Comparison of ENCODE assay signal across 10 mouse cellular contexts in the genomic region with DNA sequence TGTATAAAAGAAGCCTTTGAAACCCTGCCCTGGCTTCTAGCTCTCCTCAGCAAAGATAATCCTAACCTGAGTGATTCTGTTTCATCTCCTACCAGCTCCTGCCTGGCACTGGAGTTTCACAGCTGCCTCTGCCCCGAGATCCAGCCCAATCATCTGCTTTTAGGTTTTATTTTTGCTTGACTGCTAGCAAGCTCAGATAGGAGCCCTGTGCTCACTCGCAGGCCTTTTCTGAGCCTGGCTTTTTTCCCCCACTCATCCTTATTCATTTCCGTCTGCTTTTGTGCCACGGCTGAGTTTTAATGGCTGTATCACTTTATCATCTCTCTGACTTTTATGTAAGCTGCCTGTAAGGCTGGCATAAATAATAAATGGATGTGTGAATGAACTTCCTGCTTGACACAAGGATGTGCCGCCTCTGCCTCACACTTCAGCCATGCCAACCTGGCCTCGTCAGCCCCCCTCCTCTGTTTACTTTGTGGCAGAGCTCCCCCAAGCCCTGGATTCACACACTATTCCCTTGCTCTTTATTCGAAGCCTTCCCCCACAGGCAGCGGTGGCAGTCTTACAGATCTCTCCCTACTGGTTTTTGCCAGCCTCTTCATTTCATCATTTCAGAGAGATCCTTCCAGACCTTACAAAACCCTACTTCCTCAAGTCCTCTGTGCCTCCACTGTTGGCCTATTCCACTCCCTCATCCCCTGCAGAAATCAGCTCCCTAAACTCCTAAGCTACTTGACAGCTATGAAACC. TPM values are rescaled to one million over a fixed set of nuclear protein-coding genes. Genes with fewer than 3 reads are reported as not detected.
DNase-seq lines count a peak whose midpoint lies in the region; ATAC-seq and TF ChIP-seq lines count a peak whose summit lies in the region.
"Had no signal": no experiment of that assay in that cellular context is flagged by ENCODE, and none has a peak within 500 bp of the region (broad histone marks: within the 10 kb centered on the region; RNA-seq: fewer than 3 reads in every experiment).

No protein-coding gene starts in this region.

- peaks cover 11% of the 10 kb centered on the region; the same call in 1 of the 2 replicates for H3K36me3 ChIP-seq in heart, embryonic 12.5 days
- H3K36me3 ChIP-seq in limb, embryonic 14.5 days (ENCODE audit: control insufficient read depth, insufficient read depth, low read length) = peaks cover 5% of the 10 kb centered on the region

- H3K27me3 ChIP-seq in heart, embryonic 12.5 days (replicated peaks) = peaks cover 8% of the 10 kb centered on the region; the same call in 1 of the 2 replicates
- H3K27me3 ChIP-seq in limb, embryonic 14.5 days (ENCODE audit: control insufficient read depth, insufficient read depth, low read length) = no peaks in the 10 kb centered on the region

- H3K4me3 ChIP-seq in heart, embryonic 12.5 days = no peak overlapping the region
- H3K4me3 ChIP-seq in limb, embryonic 14.5 days (replicated peaks; ENCODE audit: low read length) = 0 out of 2 replicates have a peak overlapping the region, but pooled peaks have one; percentile 54

- no peak for ATAC-seq in heart, embryonic 12.5 days (ENCODE audit: insufficient number of reproducible peaks, low FRiP score)
- ATAC-seq in limb, embryonic 14.5 days (ENCODE audit: low FRiP score, low read depth) = no peak

- peak overlapping the region; percentile 89 for H3K27ac ChIP-seq in heart, embryonic 12.5 days (ENCODE audit: poor library complexity, severe bottlenecking)
- peak overlapping the region; percentile 86; the same call in 1 of the 2 replicates for H3K27ac ChIP-seq in limb, embryonic 14.5 days (replicated peaks; ENCODE audit: low read depth, low read length)

- 0 out of 2 replicates have a peak, but pooled peaks cover 6% of the 10 kb centered on the region for H3K9me3 ChIP-seq in heart, embryonic 12.5 days (replicated peaks)
- no peaks in the 10 kb centered on the region for H3K9me3 ChIP-seq in limb, embryonic 14.5 days (ENCODE audit: control insufficient read depth, low read length)

- DNase-seq in heart, postnatal 14 days = no peak
- peak; percentile 55 to 59 for DNase-seq in right cerebral cortex, adult 2 months (ENCODE audit: low spot score in 2 of 2)
- no peak for DNase-seq in right cerebral cortex, postnatal 4 days
- DNase-seq in limb, embryonic 14.5 days (ENCODE audit: low spot score) = no peak
- no peak for DNase-seq in spleen, postnatal 36 days (ENCODE audit: low spot score in 2 of 2)
- DNase-seq in adrenal gland, postnatal 10 days = no peak
- DNase-seq in lung, adult 18-20 months = no peak

- WGBS in heart, embryonic 12.5 days = 57% methylated on average over 8 of the region's 8 CpGs
- WGBS in limb, embryonic 14.5 days = 69% methylated on average over 8 of the region's 8 CpGs

- no peak for TF ChIP-seq POLR2A in limb, embryonic 14.5 days (IDR thresholded peaks at IDR 0.05; ENCODE audit: borderline replicate concordance, extremely low read depth, insufficient read depth, insufficient read length)

- peak overlapping the region; percentile 88; the same call in 1 of the 2 replicates for H3K4me2 ChIP-seq in heart, embryonic 12.5 days
- H3K4me2 ChIP-seq in limb, embryonic 14.5 days (replicated peaks; ENCODE audit: low read depth, low read length, severe bottlenecking) = peak overlapping the region; percentile 91

- H3K4me1 ChIP-seq in heart, embryonic 12.5 days (replicated peaks) = peaks cover 16% of the 10 kb centered on the region
- H3K4me1 ChIP-seq in limb, embryonic 14.5 days (ENCODE audit: control insufficient read depth, insufficient read depth, low read length) = peaks cover 11% of the 10 kb centered on the region

- H3K9ac ChIP-seq in heart, embryonic 12.5 days = peak overlapping the region; percentile 91; the same call in 1 of the 2 replicates
- peak overlapping the region; percentile 92; the same call in 1 of the 2 replicates for H3K9ac ChIP-seq in limb, embryonic 14.5 days (ENCODE audit: low read depth, low read length, severe bottlenecking)

- intact Hi-C loops in heart, postnatal 14 days (cut with DNase I) = loop anchor here (2.0 kb wide), 1 partner anchor 28 kb away; no protein-coding TSS in a partner anchor

RNA-seq across cellular contexts. Expression of a gene that starts 1.7 kb away (rescaled TPM):
- polyA plus RNA-seq in heart, embryonic 12.5 days (2016; fragmentation: Nextera tagmentation; extraction: Ambion mirVana) = 6.9 and 7.7 TPM in 2 replicates
- total RNA-seq in heart, postnatal 14 days (2021) = 10 to 100 TPM; 17.3 TPM
- polyA plus RNA-seq in limb, embryonic 14.5 days (2012; rRNA removed) = 8.6 and 10.5 TPM in 2 replicates
- polyA plus RNA-seq in limb, embryonic 14.5 days (2014; fragmentation: Nextera tagmentation; extraction: Ambion mirVana) = 12.6 and 13.5 TPM in 2 replicates
- total RNA-seq in adrenal gland, postnatal 10 days (2021) = 10 to 100 TPM; 23.1 to 30.6 TPM

RNA-seq across cellular contexts. Expression of a gene that starts 15.4 kb away (rescaled TPM):
- not detected in 2 replicates for polyA plus RNA-seq in heart, embryonic 12.5 days (2016; fragmentation: Nextera tagmentation; extraction: Ambion mirVana)
- total RNA-seq in heart, postnatal 14 days (2021) = 1 to 10 TPM; 2.0 to 2.8 TPM
- polyA plus RNA-seq in limb, embryonic 14.5 days (2012; rRNA removed) = 0.13 and 0.15 TPM in 2 replicates
- polyA plus RNA-seq in limb, embryonic 14.5 days (2014; fragmentation: Nextera tagmentation; extraction: Ambion mirVana) = not detected in 2 replicates
- total RNA-seq in adrenal gland, postnatal 10 days (2021) = under 1 TPM in 1 of 2 experiments, not detected in 1; 0.48 TPM
- polyA plus RNA-seq: embryonic facial prominence, embryonic 11.5 days had no signal

RNA-seq across cellular contexts. Expression of a gene that starts 21.8 kb away (rescaled TPM):
- polyA plus RNA-seq in heart, embryonic 12.5 days (2016; fragmentation: Nextera tagmentation; extraction: Ambion mirVana) = 4.3 and 4.6 TPM in 2 replicates
- under 1 TPM; 0.72 to 0.73 TPM for total RNA-seq in heart, postnatal 14 days (2021)
- 20.8 and 35.7 TPM in 2 replicates for polyA plus RNA-seq in limb, embryonic 14.5 days (2012; rRNA removed)
- polyA plus RNA-seq in limb, embryonic 14.5 days (2014; fragmentation: Nextera tagmentation; extraction: Ambion mirVana) = 4.8 and 5.0 TPM in 2 replicates
- total RNA-seq in adrenal gland, postnatal 10 days (2021) = 10 to 100 TPM; 15.0 to 23.1 TPM

RNA-seq across cellular contexts. Expression of a gene that starts 26.2 kb away (rescaled TPM):
- not detected in 2 replicates for polyA plus RNA-seq in heart, embryonic 12.5 days (2016; fragmentation: Nextera tagmentation; extraction: Ambion mirVana)
- 1 to 10 TPM in 1 of 2 experiments, not detected in 1; 1.1 TPM for total RNA-seq in heart, postnatal 14 days (2021)
- not detected in 2 replicates for polyA plus RNA-seq in limb, embryonic 14.5 days (2012; rRNA removed)
- not detected in 2 replicates for polyA plus RNA-seq in limb, embryonic 14.5 days (2014; fragmentation: Nextera tagmentation; extraction: Ambion mirVana)
- total RNA-seq in adrenal gland, postnatal 10 days (2021) = 1 to 10 TPM; 1.5 to 1.6 TPM
- total RNA-seq: neutrophil, adult 5-6 weeks had no signal
- polyA plus RNA-seq: embryonic facial prominence, embryonic 11.5 days had no signal

RNA-seq across cellular contexts. Expression of a gene that starts 32.8 kb away (rescaled TPM):
- polyA plus RNA-seq in heart, embryonic 12.5 days (2016; fragmentation: Nextera tagmentation; extraction: Ambion mirVana) = 18.3 and 20.0 TPM in 2 replicates
- total RNA-seq in heart, postnatal 14 days (2021) = 10 to 100 TPM; 26.4 to 31.2 TPM
- 18.3 and 21.0 TPM in 2 replicates for polyA plus RNA-seq in limb, embryonic 14.5 days (2012; rRNA removed)
- polyA plus RNA-seq in limb, embryonic 14.5 days (2014; fragmentation: Nextera tagmentation; extraction: Ambion mirVana) = 15.6 and 16.8 TPM in 2 replicates
- total RNA-seq in adrenal gland, postnatal 10 days (2021) = 10 to 100 TPM; 28.2 to 32.4 TPM

Comparison
In these comparisons a context has a peak if more than half of its experiments do, and no peak if none do; other contexts are left out.
1. DNase-seq: peak in right cerebral cortex, adult 2 months (2 of 2); none in heart, postnatal 14 days (0 of 2), right cerebral cortex, postnatal 4 days (single experiment), limb, embryonic 14.5 days (single experiment), spleen, postnatal 36 days (0 of 2), adrenal gland, postnatal 10 days (single experiment) and lung, adult 18-20 months (0 of 2).
2. RNA of a gene that starts 21.8 kb away (total RNA-seq): 15.0 to 23.1 TPM in adrenal gland, postnatal 10 days; 0.72 to 0.73 TPM in heart, postnatal 14 days; every median in the first group is over 4 times any median in the second.